Mouse (Mus musculus): ENCODE measurements around the gene Sgk1. TPM values are rescaled to one million over a fixed set of nuclear protein-coding genes. Genes with fewer than 3 reads are reported as not detected.
A peak's percentile ranks its signal among the peaks of the same experiment; 100 is the strongest.

The Sgk1 gene
- polyA plus RNA-seq, 1 experiment: 10.3 TPM

GRCm38 (mm10) chr10:21918016-21918749 lies 36.2 kb downstream of the Sgk1 start:
- no peaks in the 10 kb centered on the region for H3K36me3 ChIP-seq (ENCODE audit: control insufficient read depth, insufficient read depth)
- no peak overlapping the region for H3K4me2 ChIP-seq (ENCODE audit: low read depth)
- TF ChIP-seq POLR2A (IDR thresholded peaks at IDR 0.05; ENCODE audit: insufficient read length, low read depth) (no peak), TCF12 (IDR thresholded peaks at IDR 0.05; ENCODE audit: insufficient read depth, poor library complexity, severe bottlenecking) (no peak), CEBPB (IDR thresholded peaks at IDR 0.05; ENCODE audit: insufficient read depth, poor library complexity, severe bottlenecking) (no peak), USF1 (IDR thresholded peaks at IDR 0.05; ENCODE audit: low read depth) (no peak), MAX (IDR thresholded peaks at IDR 0.05; ENCODE audit: low read depth) (no peak), E2F4 (IDR thresholded peaks at IDR 0.05; ENCODE audit: insufficient read depth) (no peak), REST (IDR thresholded peaks at IDR 0.05; ENCODE audit: insufficient read depth, insufficient read length) (no peak), TCF3 (IDR thresholded peaks at IDR 0.05; ENCODE audit: insufficient read length, low read depth) (no peak)
- H3K27me3 ChIP-seq (ENCODE audit: control insufficient read depth, insufficient read depth, insufficient read length): no peaks in the 10 kb centered on the region
- H3K79me2 ChIP-seq (ENCODE audit: control insufficient read depth, insufficient read depth): no peaks in the 10 kb centered on the region
- H3K4me3 ChIP-seq: no peak overlapping the region
- no peak overlapping the region for H3ac ChIP-seq (ENCODE audit: control insufficient read depth, insufficient read length)

GRCm38 (mm10) chr10:21918750-21919145 lies 36.8 kb downstream of the Sgk1 start:
- Histone ChIP-seq H3K79me2 (ENCODE audit: control insufficient read depth, insufficient read depth) (no peaks in the 10 kb centered on the region), H3ac (ENCODE audit: control insufficient read depth, insufficient read length) (no peak overlapping the region), H3K4me2 (ENCODE audit: low read depth) (no peak overlapping the region), H3K36me3 (ENCODE audit: control insufficient read depth, insufficient read depth) (no peaks in the 10 kb centered on the region), H3K27me3 (ENCODE audit: control insufficient read depth, insufficient read depth, insufficient read length) (no peaks in the 10 kb centered on the region), H3K4me3 (no peak overlapping the region)
- TF ChIP-seq REST (IDR thresholded peaks at IDR 0.05; ENCODE audit: insufficient read depth, insufficient read length) (no peak), TCF3 (IDR thresholded peaks at IDR 0.05; ENCODE audit: insufficient read length, low read depth) (no peak)

DNA sequence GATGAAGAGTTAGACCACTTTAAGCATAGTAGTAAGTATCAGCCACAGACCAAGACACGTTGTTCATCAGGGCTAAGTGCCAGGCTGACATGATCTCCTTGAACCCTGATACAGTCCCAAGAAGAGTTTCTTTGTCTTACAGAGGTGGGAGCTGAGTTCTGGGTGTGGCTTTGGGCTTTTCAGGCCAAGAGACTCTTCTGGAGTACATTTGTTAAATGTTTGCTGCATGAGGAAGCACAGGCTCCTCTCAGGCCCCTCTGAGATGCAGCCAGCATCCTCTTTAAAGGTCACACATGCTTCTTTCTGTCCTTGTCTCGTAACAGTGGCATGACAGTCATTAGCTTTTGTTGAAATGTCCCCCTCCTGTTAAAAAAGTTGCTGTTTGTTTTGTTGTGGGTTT lies 38.6 kb downstream of the Sgk1 start:
- Histone ChIP-seq H3K4me3 (no peak overlapping the region), H3K27me3 (ENCODE audit: control insufficient read depth, insufficient read depth, insufficient read length) (no peaks in the 10 kb centered on the region), H3ac (ENCODE audit: control insufficient read depth, insufficient read length) (no peak overlapping the region), H3K4me2 (ENCODE audit: low read depth) (no peak overlapping the region), H3K79me2 (ENCODE audit: control insufficient read depth, insufficient read depth) (no peaks in the 10 kb centered on the region), H3K36me3 (ENCODE audit: control insufficient read depth, insufficient read depth) (no peaks in the 10 kb centered on the region)
- TF ChIP-seq REST (IDR thresholded peaks at IDR 0.05; ENCODE audit: insufficient read depth, insufficient read length): no peak
- TF ChIP-seq TCF12 (IDR thresholded peaks at IDR 0.05; ENCODE audit: insufficient read depth, poor library complexity, severe bottlenecking): no peak
- TF ChIP-seq USF1 (IDR thresholded peaks at IDR 0.05; ENCODE audit: low read depth): no peak
- no peak for TF ChIP-seq MAX (IDR thresholded peaks at IDR 0.05; ENCODE audit: low read depth)
- TF ChIP-seq POLR2AphosphoS2 (IDR thresholded peaks at IDR 0.05; ENCODE audit: insufficient read length, low read depth): no peak
- no peak for TF ChIP-seq POLR2A (IDR thresholded peaks at IDR 0.05; ENCODE audit: insufficient read length, low read depth)
- no peak for TF ChIP-seq CEBPB (IDR thresholded peaks at IDR 0.05; ENCODE audit: insufficient read depth, poor library complexity, severe bottlenecking)
- no peak for TF ChIP-seq MYOG (IDR thresholded peaks at IDR 0.05; ENCODE audit: control insufficient read depth in 1 of 3, insufficient read depth in 1 of 3, insufficient read length in 2 of 3, low read depth in 2 of 3)
- TF ChIP-seq TCF3 (IDR thresholded peaks at IDR 0.05; ENCODE audit: insufficient read length, low read depth): no peak
- no peak for TF ChIP-seq MYOD1 (IDR thresholded peaks at IDR 0.05; ENCODE audit: control insufficient read depth in 1 of 3, insufficient read length in 2 of 3, low read depth in 2 of 3)
- TF ChIP-seq E2F4 (IDR thresholded peaks at IDR 0.05; ENCODE audit: insufficient read depth): no peak
- no peak for TF ChIP-seq SRF (IDR thresholded peaks at IDR 0.05; ENCODE audit: control insufficient read depth, insufficient read length, low read depth)

DNA sequence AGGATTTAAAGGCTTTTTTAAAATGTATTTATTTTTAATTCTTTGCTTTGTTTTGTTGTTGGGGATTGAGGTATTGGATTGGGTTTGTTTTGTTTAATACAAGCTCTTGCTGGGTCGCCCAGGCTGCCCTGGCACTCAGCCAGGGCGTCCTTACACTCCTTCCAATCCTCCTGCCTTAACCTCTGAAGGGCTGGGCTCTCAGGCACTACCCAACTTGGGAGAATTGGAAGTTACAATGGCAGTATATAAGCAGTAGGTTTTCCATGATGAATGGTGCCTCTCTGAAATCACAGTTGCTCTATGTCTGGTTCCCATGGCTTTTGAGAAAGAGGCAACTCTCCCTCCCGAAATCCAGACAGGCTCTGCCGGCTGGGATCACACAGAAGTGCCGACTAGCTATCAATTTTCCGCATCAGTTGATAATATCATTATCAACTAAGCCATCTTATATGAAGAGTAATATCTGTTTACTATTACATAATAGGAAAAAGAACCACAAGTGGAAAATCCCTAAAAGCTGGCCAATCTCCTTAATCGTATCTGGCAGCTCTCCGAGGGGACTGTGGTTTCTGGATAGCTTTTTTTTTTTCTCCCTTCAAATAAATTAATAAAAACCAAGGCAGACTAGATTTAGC lies 40.8 kb downstream of the Sgk1 start:
- no peak for TF ChIP-seq SRF (IDR thresholded peaks at IDR 0.05; ENCODE audit: control insufficient read depth, insufficient read length, low read depth)
- TF ChIP-seq MAX (IDR thresholded peaks at IDR 0.05; ENCODE audit: low read depth): no peak
- TF ChIP-seq MYOG (IDR thresholded peaks at IDR 0.05; ENCODE audit: control insufficient read depth in 1 of 3, insufficient read depth in 1 of 3, insufficient read length in 2 of 3, low read depth in 2 of 3): no peak
- no peak for TF ChIP-seq REST (IDR thresholded peaks at IDR 0.05; ENCODE audit: insufficient read depth, insufficient read length)
- no peak for TF ChIP-seq MYOD1 (IDR thresholded peaks at IDR 0.05; ENCODE audit: control insufficient read depth in 1 of 3, insufficient read length in 2 of 3, low read depth in 2 of 3)
- TF ChIP-seq POLR2A (IDR thresholded peaks at IDR 0.05; ENCODE audit: insufficient read length, low read depth): no peak
- no peak for TF ChIP-seq CEBPB (IDR thresholded peaks at IDR 0.05; ENCODE audit: insufficient read depth, poor library complexity, severe bottlenecking)
- TF ChIP-seq TCF3 (IDR thresholded peaks at IDR 0.05; ENCODE audit: insufficient read length, low read depth): no peak
- no peak for TF ChIP-seq USF1 (IDR thresholded peaks at IDR 0.05; ENCODE audit: low read depth)
- no peak for TF ChIP-seq POLR2AphosphoS2 (IDR thresholded peaks at IDR 0.05; ENCODE audit: insufficient read length, low read depth)
- TF ChIP-seq TCF12 (IDR thresholded peaks at IDR 0.05; ENCODE audit: insufficient read depth, poor library complexity, severe bottlenecking): no peak
- H3K4me2 ChIP-seq (ENCODE audit: low read depth): peak overlapping the region; percentile 74
- H3K4me3 ChIP-seq: no peak overlapping the region
- no peaks in the 10 kb centered on the region for H3K79me2 ChIP-seq (ENCODE audit: control insufficient read depth, insufficient read depth)
- H3ac ChIP-seq (ENCODE audit: control insufficient read depth, insufficient read length): no peak overlapping the region
- H3K27me3 ChIP-seq (ENCODE audit: control insufficient read depth, insufficient read depth, insufficient read length): no peaks in the 10 kb centered on the region
- no peaks in the 10 kb centered on the region for H3K36me3 ChIP-seq (ENCODE audit: control insufficient read depth, insufficient read depth)

DNA sequence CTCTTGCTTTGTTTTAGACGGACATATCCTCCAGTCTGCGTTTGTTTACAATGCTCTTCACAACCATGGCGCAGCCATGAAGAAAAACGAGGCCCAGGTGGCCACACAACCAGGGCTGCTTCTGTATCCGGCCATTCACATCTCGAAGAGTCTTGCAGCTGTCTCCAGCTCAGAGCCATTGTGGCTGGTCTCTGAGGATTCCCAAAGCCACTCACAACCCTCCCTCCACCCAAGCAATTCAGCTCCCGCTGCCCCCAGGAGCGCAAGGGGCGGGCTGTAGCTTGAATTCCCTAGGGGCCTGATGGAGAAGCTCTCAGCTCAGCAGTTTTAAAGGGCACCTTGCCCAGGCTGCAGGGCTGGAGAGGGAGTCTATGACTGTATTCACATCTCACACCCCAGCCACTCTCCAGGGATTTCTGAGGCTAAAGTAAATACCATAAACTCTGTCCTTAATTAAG lies 41.5 kb downstream of the Sgk1 start:
- Histone ChIP-seq H3ac (ENCODE audit: control insufficient read depth, insufficient read length) (no peak overlapping the region), H3K4me2 (ENCODE audit: low read depth) (peak overlapping the region; percentile 74), H3K36me3 (ENCODE audit: control insufficient read depth, insufficient read depth) (no peaks in the 10 kb centered on the region), H3K4me3 (no peak overlapping the region), H3K27me3 (ENCODE audit: control insufficient read depth, insufficient read depth, insufficient read length) (no peaks in the 10 kb centered on the region), H3K79me2 (ENCODE audit: control insufficient read depth, insufficient read depth) (no peaks in the 10 kb centered on the region)
- TF ChIP-seq MYOD1 (IDR thresholded peaks at IDR 0.05; ENCODE audit: control insufficient read depth in 1 of 3, insufficient read length in 2 of 3, low read depth in 2 of 3) (peak in 2 of 3 experiments; percentile 53 to 68), POLR2AphosphoS2 (IDR thresholded peaks at IDR 0.05; ENCODE audit: insufficient read length, low read depth) (no peak), TCF3 (IDR thresholded peaks at IDR 0.05; ENCODE audit: insufficient read length, low read depth) (no peak), TCF12 (IDR thresholded peaks at IDR 0.05; ENCODE audit: insufficient read depth, poor library complexity, severe bottlenecking) (peak; percentile 5), MYOG (IDR thresholded peaks at IDR 0.05; ENCODE audit: control insufficient read depth in 1 of 3, insufficient read depth in 1 of 3, insufficient read length in 2 of 3, low read depth in 2 of 3) (peak in 1 of 3 experiments; percentile 54), MAX (IDR thresholded peaks at IDR 0.05; ENCODE audit: low read depth) (no peak)

Data from myocyte (in vitro differentiated cells).